Mouse (Mus musculus) cortical plate, adult 2 months (tissue): ENCODE results near the gene Ipo7. TPM values are rescaled to one million over a fixed set of nuclear protein-coding genes. Genes with fewer than 3 reads are reported as not detected.
A peak's percentile ranks its signal among the peaks of the same experiment; 100 is the strongest.
"Not testable (repeated sequence)": the region's sequence is repeated elsewhere in the genome, so short reads cannot be mapped to it uniquely, and the experiment has no call there.

Experiments used
- H3K27ac ChIP-seq: fragments of 200-500 bp; 2 replicates; pipeline ENCODE4 v1.5.1; 2012; ENCODE audit warnings: low read length, control low read depth, inconsistent platforms; ENCODE audit not compliant: insufficient read depth
- H3K4me1 ChIP-seq: fragments of 200-500 bp; 2 replicates; pipeline ENCODE4 v1.6.1; 2011; ENCODE audit warnings: low read length; ENCODE audit not compliant: control insufficient read depth, insufficient read depth
- H3K4me3 ChIP-seq: fragments of 200-500 bp; 2 replicates; pipeline ENCODE4 v1.5.1; 2011; ENCODE audit warnings: mild to moderate bottlenecking, low read length, control low read depth; ENCODE audit not compliant: insufficient read depth
- CTCF ChIP-seq: fragments of 200-500 bp; IDR thresholded peaks from 2 replicates; pipeline ENCODE4 v1.5.1; 2011; ENCODE audit warnings: mild to moderate bottlenecking, control low read depth, low read length; ENCODE audit not compliant: insufficient read depth; ENCODE audit errors: extremely low read depth
- POLR2A ChIP-seq: fragments of 200-500 bp; IDR thresholded peaks from 2 replicates; pipeline ENCODE4 v1.6.1; 2011; ENCODE audit warnings: mild to moderate bottlenecking, low read length, control low read depth; ENCODE audit not compliant: insufficient read depth; ENCODE audit errors: extremely low read depth
- polyA plus RNA-seq: library from polyadenylated mRNA; depleted of rRNA; stranded (reverse); fragments of >200 nt; gene quantifications from 2 replicates; pipeline ENCODE4 v1.2.3, GENCODE M21; 2012; rRNA removed

The Ipo7 gene
- 44.7 and 45.4 TPM in 2 replicates for polyA plus RNA-seq

GRCm38 (mm10) chr7:110018117-110018630, at the start of gene Ipo7:
TSS of gene Ipo7 (plus strand) at chr7:110018274.
- H3K4me1 ChIP-seq = no peaks in the 10 kb centered on the region
- TF ChIP-seq POLR2A = peak; percentile 94
- TF ChIP-seq CTCF = no peak
- 0 out of 2 replicates have a peak within 1 kb of the TSS, but pooled peaks have one; percentile 41 for H3K27ac ChIP-seq
- H3K4me3 ChIP-seq = peak within 1 kb of the TSS; percentile 82

GRCm38 (mm10) chr7:109968924-109969450, 49.1 kb upstream of the Ipo7 start:
- Histone ChIP-seq H3K4me3 (no peak overlapping the region), H3K27ac (peak overlapping the region; percentile 64; the same call in 1 of the 2 replicates), H3K4me1 (peaks cover 2% of the 10 kb centered on the region)
- no peak for TF ChIP-seq POLR2A
- no peak for TF ChIP-seq CTCF

GRCm38 (mm10) chr7:109969542-109969941, 48.5 kb upstream of the Ipo7 start:
- Histone ChIP-seq H3K4me1 (peaks cover 2% of the 10 kb centered on the region), H3K27ac (no peak overlapping the region), H3K4me3 (no peak overlapping the region)
- no peak for TF ChIP-seq POLR2A
- no peak for TF ChIP-seq CTCF

- TF ChIP-seq CTCF (no peak), POLR2A (no peak)
- H3K4me1 ChIP-seq = no peaks in the 10 kb centered on the region
- no peak overlapping the region for H3K4me3 ChIP-seq
- no peak overlapping the region for H3K27ac ChIP-seq
Observed at GRCm38 (mm10) chr7:109975966-109976715, 41.9 kb upstream of the Ipo7 start.

- not testable (repeated sequence) for H3K4me3 ChIP-seq, H3K27ac ChIP-seq, H3K4me1 ChIP-seq
Observed at GRCm38 (mm10) chr7:109977131-109977530, 40.9 kb upstream of the Ipo7 start.

- not testable (repeated sequence) for H3K4me3 ChIP-seq, H3K27ac ChIP-seq, H3K4me1 ChIP-seq
Observed at GRCm38 (mm10) chr7:109984608-109985007, 33.5 kb upstream of the Ipo7 start.

- Histone ChIP-seq H3K4me3 (peak overlapping the region; percentile 72), H3K27ac (no peak overlapping the region), H3K4me1 (peaks cover 2% of the 10 kb centered on the region; the same call in 1 of the 2 replicates)
- TF ChIP-seq CTCF (no peak), POLR2A (no peak)
Observed at GRCm38 (mm10) chr7:109985661-109986132, 32.4 kb upstream of the Ipo7 start.

GRCm38 (mm10) chr7:109986133-109986669, 31.9 kb upstream of the Ipo7 start:
- Histone ChIP-seq H3K27ac (no peak overlapping the region), H3K4me1 (peaks cover 2% of the 10 kb centered on the region; the same call in 1 of the 2 replicates), H3K4me3 (peak overlapping the region; percentile 72)
- TF ChIP-seq POLR2A (peak; percentile 78), CTCF (no peak)

- H3K4me1 ChIP-seq, H3K27ac ChIP-seq: not testable (repeated sequence)
- H3K4me3 ChIP-seq = peak within 1 kb of the TSS; percentile 72
Observed at GRCm38 (mm10) chr7:109986775-109987174, 31.3 kb upstream of the Ipo7 start, which contains the start of gene Tmem41b. TSS of gene Tmem41b (minus strand) at chr7:109986929.

GRCm38 (mm10) chr7:109991286-109991685, 26.8 kb upstream of the Ipo7 start:
- Histone ChIP-seq H3K27ac (no peak overlapping the region), H3K4me3 (no peak overlapping the region), H3K4me1 (no peaks in the 10 kb centered on the region)
- TF ChIP-seq CTCF = no peak
